Mouse (Mus musculus) kidney, adult 11 months (tissue): Measurements from ENCODE around the gene Cdkn2c.

Source experiments
- DNase-seq: peaks from one replicate; pipeline ENCODE4 v3.0.0; 2022

Cdkn2c gene

DNA sequence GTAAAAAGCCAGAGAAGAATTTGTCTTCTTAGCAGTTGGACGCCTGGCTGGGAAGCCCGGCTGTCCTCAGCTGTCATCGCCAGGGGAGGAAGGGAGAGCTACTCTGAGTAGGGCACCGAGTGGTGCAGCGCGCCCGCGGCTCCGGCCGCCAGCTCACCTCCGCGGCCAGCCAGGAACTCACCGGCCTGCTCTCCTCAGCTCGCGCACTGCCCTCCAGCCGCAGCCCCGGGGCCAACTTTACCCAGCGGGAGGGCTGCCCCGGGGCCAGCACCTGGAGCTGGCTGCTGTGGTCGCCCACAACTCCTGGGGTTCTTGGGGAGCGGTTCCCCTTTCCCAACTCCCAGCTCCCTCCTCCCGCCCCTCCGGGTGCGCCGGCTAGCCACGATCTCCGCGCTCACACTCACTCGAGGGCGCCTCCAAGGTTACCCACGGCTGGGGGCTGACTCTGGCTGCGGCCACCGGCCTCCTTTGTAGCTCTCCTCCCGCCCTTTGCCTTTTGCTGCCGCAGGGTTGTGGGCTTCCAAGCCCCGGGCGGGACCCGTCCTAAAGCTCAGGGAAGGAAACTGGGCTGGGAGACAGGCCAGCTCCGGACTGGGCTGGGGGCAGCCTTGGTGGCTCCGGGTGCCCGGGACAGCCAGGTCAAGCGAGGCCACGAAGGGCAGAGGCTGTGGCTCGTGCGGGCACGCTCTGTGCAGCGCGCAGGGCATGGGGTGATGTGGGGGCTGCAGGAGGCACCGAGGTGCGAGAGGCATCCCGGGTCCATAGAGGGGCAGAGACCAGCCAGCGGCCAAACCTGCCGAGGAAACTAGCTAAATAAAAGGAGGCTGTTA is 9.8 kb downstream of the Cdkn2c start:
- DNase-seq: peak; percentile 55

GRCm38 (mm10) chr4:109656301-109656700 is 10.7 kb downstream of the Cdkn2c start:
- no peak for DNase-seq

GRCm38 (mm10) chr4:109655738-109656137 is 11.3 kb downstream of the Cdkn2c start:
- no peak for DNase-seq

- DNase-seq: no peak
These were observed 12.3 kb downstream of the Cdkn2c start for GRCm38 (mm10) chr4:109654701-109655100.

DNA sequence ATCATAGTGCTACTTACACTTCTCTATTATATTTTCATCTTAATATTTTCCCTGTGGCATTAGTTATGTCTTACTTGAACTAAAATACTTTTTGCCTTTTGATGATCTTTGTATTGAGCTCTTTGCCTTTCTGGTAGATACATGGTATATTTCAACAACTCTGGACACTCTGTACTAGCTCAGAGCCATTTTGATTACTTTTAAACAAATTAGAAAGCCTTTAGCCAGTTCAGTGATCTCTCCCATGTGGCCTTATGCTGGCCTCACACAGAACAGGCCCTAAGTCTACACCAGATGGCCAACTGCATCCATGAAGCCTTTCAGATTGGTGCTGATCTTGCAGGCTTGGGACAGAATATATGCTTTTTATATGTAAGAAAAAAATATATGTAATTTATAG is 13.7 kb downstream of the Cdkn2c start:
- no peak for DNase-seq

DNA sequence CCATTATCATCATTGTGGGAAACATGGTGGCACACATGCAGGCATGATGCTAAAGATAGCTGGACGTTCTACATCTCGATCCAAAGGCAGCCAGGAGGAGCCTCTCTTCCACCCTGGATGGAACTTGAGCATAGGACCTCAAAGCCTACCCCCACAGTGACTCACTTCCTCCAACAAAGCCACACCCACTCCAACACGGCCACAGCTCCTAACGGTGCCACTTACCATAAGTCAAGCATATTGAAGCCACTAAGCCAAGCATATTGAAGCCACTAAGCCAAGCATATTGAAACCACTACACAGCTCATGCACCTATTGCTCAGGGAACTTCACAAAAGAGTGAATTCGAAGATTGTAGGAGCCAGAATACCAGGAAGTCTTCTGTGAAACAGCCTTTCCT is 17.7 kb downstream of the Cdkn2c start:
- DNase-seq: no peak

- DNase-seq: no peak
These were observed 19.7 kb downstream of the Cdkn2c start for GRCm38 (mm10) chr4:109647281-109647680.

DNA sequence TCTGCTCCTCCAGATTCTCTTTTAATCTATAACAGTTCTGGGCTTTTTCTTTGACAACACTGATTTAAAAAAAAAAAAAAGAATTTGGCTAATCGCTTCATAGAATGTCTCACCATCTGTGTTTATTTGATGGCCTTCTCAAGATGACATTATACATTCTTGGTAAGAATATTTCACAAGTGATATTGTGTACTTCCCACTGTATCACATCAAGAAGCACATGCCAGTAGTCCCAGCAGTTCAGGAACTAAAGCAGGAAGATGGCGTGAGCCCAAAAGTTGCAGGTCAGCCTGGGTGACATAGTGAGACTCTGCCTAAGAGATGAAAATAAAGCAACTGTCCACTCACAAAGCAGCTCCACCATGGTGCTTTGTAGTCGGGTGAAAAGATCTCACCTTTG is 25.5 kb downstream of the Cdkn2c start:
- DNase-seq: no peak

DNA sequence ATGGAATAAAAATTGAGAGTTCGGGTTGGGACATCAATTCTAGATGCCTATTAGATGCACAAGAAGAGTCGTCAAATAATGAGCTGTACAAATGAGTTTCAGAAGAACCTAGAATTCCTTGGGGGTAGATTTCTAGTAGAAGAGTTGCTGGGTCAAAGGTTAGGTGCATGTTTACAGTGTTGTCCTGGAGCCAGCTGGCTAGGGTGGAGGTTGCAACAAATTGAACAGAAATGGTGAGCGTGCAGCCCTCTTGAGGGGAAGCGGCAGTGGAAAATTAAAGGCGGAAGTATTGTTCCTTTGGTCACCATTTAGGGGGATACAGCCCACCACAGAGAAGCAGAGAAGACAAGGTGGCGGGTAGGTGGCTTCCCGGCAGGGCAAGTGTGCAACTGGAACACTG is 26.8 kb downstream of the Cdkn2c start:
- peak; percentile 29 for DNase-seq

DNA sequence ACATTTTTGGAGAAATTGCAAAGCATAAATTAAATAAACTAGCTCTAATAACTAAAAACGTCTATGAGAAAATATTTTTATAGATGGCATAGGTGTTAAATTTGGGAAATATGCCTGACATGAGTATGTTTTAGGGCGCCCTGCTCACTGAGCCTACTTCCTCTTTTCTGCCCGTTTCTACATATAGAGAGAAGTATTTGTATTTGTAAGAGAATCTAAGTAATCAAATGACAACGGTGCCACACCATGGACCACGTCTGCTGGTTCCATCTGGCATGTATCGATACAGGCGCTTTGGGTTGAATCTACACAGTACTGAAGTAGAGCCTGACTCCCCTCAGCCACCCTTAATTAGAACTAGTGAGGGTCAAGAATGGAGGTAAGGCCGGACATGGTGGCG is 27.6 kb downstream of the Cdkn2c start:
- DNase-seq: no peak

DNA sequence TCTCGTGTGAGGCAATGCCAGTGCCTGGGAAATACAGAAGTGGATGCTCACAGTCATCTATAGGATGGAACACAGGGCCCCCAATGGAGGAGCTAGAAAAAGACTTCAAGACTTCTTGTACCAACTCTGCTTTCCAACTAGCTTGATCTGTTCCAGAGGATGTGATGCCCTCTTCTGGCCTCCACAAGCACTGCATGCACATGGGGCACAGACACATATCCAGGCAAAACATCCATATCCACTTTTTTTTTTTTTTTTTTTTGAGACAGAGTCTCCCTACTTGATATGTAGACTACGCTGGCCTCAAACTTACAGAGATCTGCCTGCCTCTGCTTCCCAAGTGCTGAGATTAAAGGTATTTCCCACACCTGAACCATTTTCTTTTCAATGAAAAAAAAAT is 32.0 kb downstream of the Cdkn2c start:
- no peak for DNase-seq

GRCm38 (mm10) chr4:109631029-109631428 is 36.0 kb downstream of the Cdkn2c start:
- DNase-seq: no peak

- no peak for DNase-seq
These were observed 36.8 kb downstream of the Cdkn2c start for GRCm38 (mm10) chr4:109630215-109630614.

- no peak for DNase-seq
These were observed 54.4 kb downstream of the Cdkn2c start for GRCm38 (mm10) chr4:109612596-109612995.
